Mouse (Mus musculus): ENCODE results near the gene Ankrd55. TPM values are rescaled to one million over a fixed set of nuclear protein-coding genes. Genes with fewer than 3 reads are reported as not detected.
"Not testable (repeated sequence)": the region's sequence is repeated elsewhere in the genome, so short reads cannot be mapped to it uniquely, and the experiment has no call there.

Ankrd55 gene
- total RNA-seq, 2 experiments from 2014 or later = not detected

DNA sequence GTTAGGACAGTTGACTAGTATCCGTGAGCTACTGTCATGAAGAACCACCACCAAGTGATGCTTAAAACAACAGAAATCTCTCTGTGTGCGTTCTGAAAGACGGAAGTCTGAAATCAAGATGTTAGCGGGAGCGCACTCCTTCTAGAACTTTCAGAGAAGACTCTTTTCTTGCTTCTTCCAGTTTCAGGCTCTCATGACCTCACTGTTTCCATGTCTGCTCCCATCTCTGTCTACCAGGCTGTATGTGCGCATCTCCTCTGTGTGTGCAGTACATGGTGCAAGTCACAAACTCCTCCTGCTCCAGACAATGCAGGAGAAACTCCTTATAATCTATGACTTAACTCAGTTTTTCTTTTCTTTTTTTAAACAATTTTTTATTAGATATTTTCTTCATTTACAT, 4.8 kb downstream of the Ankrd55 start:
- no peak for DNase-seq

DNA sequence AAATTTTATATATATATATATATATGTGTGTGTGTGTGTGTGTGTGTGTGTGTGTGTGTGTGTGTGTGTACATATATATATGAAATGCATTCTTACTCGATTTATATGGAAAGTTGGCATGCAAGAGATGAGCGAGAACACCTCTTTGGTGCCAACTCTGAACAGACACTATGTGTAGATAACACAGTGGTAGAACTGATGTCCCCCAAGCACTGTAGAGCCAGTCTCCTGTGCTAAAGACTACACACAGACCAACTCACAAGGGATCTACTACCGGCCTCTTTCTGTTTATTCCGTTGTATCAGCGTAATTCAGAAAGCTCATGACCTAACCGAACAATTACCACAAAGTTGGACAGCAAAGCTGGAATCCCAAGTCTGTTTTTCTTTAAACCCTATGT, 6.2 kb downstream of the Ankrd55 start:
- no peak for DNase-seq

DNA sequence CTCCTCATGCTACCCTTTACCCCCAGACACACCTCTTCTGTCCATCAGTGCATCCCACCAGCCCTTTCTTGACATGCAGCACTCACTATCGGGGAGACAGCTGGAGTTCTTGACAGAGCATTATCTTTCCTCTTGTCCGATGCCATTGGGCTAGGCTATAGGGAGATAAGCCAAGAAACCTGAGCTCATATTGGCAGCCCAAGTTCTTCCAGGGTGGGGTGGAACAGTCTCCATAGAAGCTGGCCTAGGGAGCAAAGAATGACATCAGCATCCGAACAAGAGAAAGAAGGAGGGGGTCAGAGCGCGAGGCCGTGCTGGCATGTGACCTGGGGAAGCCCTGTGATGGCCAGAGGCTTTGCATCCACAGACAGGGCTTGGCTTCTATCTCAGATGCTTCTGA, 9.5 kb downstream of the Ankrd55 start:
- peak; percentile 50 for DNase-seq

DNA sequence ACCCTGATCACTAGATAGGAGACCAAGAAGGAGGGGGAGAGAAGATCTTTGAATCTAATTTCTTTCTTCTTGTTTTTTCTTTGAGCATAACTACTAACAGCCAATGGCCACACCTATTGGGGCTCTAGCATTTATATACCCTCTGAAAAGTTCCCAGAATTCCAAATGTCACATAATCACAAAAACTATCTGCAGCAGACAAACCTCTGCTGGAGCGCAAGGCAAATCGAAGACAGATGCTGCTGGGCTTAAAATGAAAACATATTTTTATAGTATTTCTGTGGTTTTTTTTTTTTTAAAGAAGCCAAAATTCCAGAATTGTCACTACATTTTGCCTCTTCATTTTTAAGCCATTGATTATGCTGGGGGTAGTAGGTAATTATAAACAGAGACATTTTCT, 15.2 kb downstream of the Ankrd55 start:
- DNase-seq = no peak

DNA sequence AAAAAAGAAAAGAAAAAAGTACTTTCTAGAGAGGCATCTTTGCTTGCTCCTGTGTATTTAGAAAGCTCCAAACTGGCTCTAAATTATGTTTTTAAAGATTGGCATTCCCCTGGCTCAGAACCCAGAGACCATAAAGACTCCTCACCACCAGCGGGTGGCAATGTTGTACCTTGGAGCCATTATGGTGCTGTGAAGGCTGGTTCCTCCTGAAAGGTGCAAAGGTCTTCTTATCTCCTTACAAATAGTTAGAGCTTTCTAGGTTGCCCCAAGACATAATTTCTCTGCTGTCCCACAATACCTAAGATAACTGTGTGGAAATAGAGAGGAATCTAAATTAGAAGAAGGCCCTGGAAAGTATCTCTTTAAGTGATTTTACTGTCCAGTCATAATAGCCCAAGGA, 20.4 kb downstream of the Ankrd55 start:
- no peak for DNase-seq

DNA sequence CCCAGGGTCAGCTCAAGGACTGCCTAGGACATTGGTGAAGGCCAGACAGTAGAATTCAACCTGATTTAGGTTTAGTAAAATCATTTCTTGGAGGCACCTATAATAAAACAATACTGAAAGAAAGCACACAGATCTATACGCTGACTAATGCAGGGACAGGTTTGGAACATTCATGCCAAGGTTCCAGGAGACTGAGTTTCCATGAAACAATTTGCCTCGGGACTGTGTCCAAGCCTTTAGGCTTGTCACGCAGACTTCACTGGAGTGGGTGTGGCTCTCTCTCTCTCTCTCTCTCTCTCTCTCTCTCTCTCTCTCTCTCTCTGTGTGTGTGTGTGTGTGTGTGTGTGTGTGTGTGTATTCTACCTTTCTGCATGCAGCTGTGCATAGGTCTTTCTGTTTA, 23.4 kb downstream of the Ankrd55 start:
- not testable (repeated sequence) for DNase-seq

DNA sequence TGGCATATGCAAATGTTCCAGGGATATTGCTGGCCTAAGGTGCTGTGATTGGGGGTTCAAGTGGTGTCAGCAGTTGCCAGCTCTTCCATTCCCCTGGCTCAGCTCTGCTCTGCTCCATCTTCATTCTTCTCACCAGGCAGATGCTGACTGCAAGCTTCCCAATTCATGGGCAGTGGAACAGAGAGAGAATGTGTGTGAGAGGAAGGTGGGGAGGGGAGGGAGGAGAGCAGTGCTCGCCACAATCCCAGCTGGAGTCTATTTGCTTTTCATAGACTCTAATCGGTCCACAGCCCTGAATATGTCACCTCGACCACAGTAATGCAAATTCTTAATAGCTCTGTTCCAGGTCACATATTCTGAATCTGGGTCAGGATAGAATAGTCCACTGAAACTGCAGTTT, 27.2 kb downstream of the Ankrd55 start:
- no peak for DNase-seq

DNA sequence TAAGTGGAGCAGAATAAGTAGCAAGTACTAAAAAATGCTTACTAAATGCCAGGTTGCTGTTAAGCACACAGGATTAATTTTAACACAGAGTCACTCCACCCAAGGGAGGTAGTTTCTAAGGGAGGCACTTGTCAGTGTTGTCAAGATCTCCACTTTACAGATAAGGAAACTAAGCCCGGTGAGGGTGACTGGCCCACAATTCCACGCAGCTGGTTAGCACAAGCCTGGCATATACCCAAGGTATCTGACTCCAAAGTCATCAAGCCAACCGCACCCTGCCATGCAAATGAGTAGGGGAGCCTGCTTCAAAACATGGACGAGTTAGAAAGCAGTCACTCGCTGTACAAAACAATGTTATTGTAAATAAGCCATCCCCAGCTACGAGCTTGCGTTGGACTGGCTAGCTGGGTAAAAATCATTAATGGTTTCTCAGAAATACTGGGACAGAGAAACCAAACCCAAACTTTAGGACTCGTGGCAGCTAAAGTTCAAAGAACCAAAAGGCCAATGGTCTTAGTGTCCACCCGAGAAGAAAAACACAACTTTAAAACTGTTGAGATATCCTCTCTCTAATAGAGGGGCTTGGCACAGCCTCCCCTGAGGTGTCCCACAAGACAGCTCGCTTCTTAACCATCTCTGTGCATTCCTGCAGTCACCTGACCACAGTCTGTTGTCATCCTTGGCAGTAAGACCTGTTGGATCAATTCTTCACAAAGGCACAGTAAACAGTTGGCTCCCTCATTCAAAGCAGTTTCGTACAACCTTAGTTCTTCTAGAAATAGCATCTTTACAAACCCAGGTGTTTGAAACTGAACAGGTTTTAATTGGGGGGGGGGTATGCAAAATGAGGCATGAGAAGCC, 28.6 kb downstream of the Ankrd55 start:
- no peak for DNase-seq

DNA sequence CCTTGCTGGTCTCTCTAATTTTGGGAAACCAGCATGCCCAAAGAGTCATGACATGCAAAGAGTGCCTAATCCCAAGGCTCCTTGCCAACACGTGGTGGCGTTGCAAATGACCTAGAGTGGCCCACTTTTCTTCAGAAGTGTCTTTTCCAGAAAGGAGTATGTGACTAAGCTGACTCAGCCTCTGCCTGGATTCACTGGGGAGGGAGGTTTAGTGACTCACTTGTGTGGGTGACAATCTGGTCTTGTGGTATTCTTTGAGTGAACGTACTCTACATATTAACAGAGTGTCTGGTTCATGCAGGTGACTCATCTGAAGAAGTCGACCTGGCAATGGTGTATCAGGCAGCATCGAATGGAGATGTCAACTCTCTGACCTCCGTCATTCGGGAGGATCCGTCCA, 29.9 kb downstream of the Ankrd55 start:
- DNase-seq = no peak

DNA sequence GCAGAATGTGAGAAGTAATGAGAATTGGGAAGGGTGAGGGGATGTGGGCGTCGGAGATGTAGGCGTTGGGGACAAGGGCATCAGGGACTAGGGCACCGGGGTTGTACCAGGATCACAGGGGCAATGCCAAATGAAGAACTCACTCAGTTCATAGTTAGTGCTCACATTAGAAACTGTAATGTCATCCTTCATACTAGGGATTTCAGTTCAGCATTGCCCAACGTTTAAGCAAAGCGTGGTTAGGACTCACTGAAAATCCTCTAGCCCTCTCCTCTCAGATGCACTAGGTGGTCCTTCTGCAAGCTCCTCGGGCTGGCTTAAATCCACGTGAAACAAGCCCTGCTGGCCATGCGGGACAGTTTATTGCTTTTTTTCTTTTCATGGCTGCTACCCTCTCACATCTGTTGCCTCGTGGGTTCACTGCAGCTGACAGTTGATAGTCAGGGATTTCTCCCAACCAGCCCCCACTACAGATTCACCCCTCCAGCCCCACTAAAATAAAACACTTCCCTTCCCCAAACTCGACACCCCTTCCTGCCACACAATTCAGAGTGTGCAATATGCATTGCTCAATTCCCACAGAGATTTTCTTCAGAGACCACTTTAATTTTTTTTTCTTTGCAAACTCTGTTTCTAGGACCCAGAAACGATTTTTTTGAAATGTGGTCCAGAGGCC, 35.5 kb downstream of the Ankrd55 start:
- no peak for DNase-seq

DNA sequence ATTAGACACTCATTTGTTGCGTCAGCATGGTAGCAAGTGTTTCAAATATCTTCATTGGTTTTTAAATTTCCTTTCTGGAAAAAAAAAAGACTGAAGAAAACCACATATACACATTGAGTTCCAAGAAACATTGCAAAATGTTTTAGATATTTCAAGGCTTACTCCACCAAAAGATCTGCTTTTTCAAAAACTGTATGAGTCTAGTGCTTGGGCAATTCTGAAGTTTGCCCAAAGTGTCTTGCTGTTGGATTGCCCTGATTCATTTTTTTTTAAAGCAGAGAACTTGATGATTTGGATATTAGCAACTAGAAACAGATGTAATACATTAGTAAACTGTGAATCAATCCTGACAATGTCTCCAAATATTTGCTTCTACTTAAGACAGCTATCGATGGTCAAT, 36.9 kb downstream of the Ankrd55 start:
- no peak for DNase-seq

DNA sequence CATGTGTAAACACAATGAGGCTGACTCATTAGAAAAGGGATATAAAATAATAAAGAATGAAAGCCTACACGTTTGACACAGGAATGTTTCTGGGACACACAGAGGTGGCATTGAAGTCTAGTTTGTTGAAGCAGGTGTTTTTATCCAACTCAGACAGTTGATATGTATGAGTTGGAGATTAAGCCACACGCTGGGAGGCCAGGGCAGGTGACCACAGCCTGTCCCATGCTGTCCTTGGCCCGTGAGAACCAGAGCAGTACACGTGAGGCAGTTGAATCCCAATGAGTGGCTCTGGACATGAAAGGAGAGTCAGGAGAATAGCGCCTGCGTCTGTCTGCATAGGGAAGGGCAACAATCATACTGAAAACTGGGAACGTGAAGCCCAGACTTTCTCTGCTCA, 38.2 kb downstream of the Ankrd55 start:
- DNase-seq = no peak

DNA sequence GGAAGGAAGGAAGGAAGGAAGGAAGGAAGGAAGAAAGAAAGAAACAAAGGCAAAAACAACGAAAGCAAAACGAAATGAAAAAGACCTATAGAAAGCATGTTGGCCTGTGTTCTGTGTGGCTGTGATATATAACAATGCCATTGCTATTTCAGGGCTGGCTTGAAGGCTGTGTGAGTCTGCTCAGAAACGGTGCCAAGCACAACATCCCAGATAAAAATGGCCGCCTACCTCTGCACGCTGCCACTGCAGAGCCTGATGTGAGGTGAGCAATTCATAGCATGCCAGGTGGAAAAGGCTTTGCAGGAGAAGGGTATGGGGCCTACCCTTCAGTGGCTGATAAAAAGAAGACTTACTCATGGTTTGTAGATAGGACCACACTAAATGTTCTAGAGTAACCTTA, 38.7 kb downstream of the Ankrd55 start:
- DNase-seq = no peak

DNA sequence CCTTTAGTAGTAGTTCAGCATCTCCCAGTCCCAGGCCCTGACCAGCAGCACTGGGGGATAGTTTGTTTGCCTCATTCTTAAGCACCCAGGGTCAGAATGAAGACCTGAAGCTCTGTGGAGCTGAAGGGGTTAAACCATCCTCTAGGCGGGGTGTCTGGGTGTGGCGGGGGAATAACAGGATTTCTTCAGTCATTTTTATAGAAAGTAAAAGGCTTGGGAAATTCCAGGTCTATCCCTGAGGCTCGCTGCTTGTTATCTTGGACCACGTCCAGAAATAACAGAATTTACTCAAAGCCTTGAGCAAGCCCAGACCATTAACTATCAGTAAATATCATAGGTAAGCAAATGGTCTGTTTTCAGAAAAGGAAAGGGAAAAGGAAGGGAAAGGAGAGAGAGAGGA, 39.3 kb downstream of the Ankrd55 start:
- DNase-seq = no peak

DNA sequence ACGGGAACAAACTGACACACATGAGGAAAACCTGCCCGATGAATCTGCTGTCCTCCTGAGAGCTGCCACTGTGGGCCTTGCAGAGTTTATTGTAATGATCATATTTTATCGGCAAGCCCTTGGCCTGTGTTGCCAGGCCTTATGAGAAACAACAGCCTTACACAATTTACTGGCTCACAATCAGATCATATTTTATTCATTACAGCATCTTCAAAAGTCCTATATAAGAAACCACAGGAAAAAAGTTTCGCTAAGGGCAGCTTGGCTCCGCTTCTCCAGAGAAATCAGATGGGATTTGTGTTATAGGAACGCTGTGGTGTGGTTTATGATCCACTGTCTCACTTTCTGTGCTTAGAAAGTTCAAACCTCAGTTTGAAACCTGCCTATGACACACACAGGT, 42.0 kb downstream of the Ankrd55 start:
- DNase-seq = no peak

DNA sequence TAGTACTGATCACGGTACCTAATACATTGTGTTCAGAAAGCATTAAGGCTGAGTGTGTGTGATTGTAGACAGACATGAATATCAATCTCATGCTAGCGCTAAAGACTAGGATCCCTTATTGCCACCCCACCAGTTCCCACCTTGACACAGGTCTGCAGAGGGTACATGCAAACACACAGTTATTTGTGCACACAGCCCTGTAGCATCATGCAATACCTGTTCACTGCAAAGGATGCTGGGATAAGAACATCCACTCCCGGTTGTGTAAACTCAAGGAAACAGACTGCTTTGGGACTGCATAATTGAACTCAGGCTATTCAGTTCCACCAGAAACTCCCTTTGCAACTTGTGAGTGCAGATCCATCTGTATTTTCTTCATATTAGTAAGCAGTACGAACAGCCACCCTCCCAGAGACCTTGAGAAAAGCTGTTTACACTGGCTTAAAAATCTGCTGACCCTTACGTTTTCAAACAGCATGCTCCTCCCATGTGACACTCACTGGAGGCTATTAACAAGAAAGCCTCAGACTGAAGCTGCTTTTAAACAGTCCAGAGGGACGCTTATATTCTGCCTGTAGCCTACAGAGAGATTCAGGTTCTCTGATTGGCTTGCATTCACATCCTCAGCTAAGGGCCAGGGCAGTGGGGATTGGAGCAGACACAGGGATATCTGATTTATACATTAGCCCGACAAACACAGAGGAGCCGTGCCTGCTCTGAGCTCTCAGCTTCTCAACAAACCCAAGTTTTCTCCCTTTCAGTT, 42.8 kb downstream of the Ankrd55 start:
- DNase-seq = peak; percentile 34

DNA sequence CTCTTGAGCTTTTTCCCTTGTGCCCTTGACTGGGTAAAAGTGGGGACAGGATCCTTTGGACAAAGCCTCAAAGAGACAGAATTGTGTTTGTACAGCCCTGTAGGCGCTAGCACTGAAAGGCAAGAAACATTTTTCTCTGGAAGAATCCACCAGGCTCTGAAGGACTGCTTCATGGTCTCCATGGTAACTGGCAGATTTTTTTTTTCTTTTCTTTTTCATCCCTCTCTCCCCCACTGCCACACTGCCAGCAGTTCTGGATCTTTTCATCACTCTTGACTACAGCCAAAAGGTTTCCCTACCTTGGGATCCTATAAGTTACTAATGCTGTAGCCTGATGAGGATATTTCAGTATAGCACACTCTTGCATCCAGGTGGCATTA, 43.4 kb downstream of the Ankrd55 start:
- DNase-seq = no peak

DNA sequence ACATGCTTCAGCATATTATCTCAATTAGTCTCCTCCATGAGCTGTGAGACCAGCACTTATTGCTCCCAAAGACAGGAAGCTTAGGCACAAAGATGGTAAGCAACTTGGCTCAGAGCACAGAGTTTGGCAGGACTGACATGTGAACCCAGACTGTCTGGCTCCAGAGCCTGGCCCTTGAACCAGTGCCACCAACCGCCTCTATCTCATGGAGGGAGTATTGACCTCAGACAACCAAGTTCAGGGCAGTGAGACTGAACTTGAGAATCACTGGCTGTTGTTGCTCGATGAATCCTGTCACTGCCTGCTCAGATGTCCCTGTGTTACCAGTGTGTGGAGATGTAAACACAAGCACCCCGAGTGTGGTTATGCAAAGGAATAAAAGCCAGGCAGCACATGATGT, 47.3 kb downstream of the Ankrd55 start:
- DNase-seq = peak; percentile 38

DNA sequence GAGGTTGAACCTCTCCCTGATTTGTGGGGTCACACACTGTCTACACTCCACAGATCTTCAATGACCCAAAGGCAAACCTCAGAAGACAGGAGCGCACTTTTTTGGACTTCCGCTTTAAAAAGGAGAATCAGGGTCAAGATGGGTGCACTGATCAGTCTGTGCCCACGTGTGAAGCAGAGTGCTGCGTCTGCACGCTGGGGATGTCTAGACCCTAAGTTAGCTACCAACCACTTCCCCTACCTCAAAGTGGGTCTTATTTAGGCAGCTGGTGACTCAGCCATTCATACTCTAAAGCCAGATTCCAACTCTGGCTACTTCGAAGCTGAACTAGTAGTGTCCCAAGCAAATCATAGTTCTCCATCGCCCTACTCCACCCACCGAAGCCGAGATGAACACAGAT, 48.9 kb downstream of the Ankrd55 start:
- no peak for DNase-seq

DNA sequence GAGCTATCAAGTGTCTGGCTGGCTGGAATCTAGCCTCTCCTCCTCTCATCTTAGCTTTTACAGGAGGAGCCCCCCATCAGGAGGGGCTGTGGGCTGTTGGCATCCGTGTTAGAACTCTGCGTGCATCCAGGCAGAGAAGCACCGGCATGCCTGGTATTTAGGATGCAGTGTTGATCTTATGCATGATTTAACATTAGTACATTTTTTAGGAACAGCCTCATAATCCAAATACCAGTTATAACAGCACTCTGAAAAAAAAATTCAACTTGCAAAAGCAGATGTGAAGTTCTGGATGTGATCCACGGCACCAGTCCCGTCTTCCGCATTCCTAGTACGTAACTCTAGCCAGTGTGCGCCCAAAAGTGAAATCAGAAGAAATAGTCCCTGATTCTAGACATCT, 52.0 kb downstream of the Ankrd55 start:
- peak; percentile 63 for DNase-seq

DNA sequence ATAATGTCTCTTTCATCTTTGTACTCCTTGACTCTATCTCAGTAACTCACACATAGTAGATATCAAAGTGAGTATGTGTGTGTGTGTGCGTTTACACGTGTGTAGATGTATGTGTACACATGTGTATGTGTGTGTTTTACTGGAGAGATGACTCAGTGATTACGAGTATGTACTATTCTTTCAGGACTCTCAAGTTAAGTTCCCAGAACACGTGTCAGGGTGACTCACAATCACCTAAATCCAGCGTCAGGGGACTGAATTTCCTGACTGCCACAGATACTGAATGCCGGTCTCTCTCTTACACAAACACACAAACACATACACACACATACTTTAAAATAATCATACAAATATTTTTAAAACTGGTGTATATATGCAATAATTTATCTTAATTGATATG, 52.5 kb downstream of the Ankrd55 start:
- DNase-seq = no peak

DNA sequence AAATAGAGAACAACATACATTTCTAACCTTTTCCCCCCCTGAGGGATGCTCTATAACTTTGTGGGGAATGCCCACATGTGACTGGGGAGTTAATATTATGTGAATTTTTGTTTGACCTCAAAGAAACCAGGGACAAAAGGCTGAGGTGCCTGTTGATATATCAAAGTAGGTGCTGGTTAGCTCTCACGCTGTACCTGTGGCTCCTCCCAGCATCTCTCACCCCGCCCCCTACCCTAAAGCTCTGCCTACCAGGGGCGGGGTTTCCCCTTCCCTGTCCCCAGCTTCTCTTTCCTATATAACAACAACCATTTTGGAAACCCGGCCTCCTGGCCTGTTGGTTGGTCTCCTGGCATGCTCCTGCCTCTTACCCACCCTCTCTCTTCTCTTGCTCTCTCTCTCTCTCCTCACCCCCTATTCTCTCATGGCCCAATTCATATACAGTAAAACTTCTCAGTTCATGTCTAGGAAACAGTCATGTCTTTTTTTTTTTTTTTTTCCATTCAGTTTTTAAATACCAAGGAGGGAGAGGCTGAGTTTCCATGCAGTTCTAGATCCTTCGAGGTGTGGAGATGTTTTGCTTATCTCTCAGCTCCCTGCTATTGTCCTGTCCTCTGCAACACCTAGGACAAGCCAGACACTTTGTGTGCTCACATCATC, 54.8 kb downstream of the Ankrd55 start:
- no peak for DNase-seq

DNA sequence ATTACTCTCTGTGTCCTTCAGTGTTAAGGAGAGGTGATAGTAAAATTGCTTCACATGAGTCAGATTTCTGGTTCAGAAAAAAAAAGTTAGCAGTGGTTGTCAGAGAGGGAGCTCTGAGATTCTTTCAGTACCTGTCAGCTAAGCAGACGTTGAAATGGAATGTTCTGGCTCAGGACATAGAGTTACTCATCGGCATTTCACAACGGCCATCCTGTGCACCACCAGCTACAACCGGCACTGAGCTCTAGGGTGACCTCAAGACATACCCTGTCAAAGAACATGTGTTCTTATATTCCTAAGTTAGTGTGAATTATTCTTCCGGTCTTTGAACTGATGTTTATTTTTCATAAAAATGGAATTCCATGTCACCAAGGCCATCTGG, 55.4 kb downstream of the Ankrd55 start:
- no peak for DNase-seq
